Mouse (Mus musculus): ENCODE data around the gene Trim16.
A peak's percentile ranks its signal among the peaks of the same experiment; 100 is the strongest.

Gene Trim16

DNA sequence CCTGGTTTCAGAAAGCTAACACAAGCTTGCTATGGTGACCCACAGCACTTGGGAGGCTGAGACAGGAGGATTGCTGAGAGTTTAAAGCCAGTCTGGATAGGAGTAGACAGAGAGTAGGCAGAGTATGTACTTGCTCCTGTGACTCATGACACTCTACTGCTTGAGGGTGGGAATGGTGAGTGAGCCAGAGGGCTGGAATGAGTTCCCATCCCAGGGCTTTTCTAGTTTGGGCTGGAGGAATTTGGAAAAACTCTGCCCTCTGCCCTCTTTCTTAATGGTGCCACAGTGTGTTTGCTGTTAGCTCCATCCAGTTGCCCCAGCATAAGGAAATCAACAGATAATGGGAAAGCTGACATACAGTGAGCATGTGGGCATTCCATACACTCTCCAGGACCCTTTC is 11.9 kb downstream of the Trim16 start:
- DNase-seq: no peak

DNA sequence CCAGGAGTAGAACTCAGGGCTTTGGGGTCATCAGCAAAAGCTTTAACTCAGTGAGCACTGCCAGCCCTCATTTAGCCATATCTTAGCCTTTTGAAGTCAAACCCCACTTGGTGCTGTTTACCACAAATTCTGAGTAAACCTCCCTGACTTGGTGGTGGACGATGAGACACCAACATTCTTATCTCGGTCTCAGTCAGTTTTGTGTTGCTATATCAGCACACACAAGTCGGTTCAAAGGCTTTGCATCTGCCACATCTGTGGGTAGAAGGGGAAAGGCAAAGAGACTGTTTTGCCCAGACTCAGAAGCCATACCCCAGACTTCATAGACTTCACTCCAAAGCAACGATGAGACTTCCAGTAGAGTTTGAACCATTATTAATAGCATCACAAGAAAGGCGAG is 24.5 kb downstream of the Trim16 start:
- no peak for DNase-seq

DNA sequence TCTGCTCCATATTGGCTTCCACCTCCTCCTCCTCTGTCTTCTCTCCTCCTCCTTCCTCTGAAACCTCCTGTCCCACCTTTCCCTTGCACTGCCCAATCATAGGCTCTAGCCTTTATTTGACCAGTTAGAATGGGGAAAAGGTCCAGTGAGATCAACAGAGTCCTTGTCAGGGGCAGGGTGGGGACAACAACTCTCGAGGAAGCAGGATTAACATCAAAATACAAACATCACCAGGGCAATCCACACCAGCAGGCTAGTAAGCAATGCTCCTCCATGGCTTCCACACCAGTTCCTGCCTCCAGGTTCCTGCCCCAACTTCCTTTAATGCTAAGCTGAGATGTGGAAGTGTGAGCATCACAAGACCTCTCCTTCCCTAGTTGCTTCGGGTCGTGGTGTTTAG is 25.7 kb downstream of the Trim16 start:
- no peak for DNase-seq

DNA sequence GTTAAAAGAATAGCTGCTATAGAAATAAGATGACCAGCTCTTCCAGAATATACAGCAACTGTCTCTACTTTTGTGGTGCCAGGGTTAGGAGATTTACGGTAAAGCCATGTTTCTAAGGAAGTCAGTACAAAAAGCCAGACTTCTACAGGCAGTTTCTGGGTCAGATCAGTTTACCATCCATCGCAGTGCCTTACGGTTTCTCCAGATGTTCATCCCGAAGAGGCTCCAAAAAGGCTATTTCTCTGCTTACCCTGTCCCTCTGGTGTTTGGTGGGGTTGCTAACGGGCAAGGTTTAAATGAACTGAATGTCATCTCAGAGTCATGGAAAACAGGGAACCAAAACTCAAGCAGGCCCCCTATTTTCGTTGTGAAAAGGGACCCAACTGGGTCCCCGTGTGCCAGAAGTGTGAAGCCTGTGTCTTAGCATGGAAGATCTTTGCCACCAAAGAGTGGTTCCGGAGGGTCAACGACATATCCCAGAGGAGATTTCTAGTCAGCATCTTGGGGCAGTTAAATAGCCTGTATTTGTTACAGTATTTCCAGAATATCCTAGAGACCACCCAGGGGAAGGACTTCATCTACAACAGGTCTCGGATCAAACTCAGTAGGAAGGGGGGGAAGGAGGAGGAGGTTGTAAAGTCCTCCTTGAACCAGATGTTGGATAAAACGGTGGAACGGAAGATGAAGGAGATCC is 27.1 kb downstream of the Trim16 start, which contains the start of gene Fbxw10:
Gene Fbxw10 (plus strand): TSS at position 109 of the 694 bp plus-strand sequence.
- DNase-seq: no peak

DNA sequence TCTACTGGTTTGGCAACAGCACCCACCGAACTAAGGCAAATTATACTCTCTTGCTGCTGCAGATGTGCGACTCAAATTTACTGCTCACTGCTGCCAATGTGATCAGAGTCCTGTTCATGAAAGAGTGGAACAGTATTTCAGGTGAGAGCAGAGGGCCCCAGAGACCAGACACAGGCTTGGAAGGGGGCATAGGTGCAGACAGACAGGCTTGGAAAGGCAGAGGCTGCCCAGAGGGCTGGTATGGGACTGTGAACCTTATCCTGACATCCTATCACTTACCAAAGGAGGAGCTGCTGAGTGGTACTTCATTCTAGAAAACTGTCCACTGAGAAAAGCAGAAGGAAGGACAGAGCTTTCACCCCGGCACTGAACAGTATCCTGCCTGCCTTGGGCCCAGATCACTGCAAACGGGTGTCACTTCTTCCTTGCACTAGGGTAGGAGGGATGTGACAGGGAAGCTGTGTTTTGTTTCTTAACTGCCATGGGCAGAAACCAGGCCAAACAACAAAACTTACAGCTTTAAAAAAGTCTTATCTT is 27.7 kb downstream of the Trim16 start:
- DNase-seq: no peak

DNA sequence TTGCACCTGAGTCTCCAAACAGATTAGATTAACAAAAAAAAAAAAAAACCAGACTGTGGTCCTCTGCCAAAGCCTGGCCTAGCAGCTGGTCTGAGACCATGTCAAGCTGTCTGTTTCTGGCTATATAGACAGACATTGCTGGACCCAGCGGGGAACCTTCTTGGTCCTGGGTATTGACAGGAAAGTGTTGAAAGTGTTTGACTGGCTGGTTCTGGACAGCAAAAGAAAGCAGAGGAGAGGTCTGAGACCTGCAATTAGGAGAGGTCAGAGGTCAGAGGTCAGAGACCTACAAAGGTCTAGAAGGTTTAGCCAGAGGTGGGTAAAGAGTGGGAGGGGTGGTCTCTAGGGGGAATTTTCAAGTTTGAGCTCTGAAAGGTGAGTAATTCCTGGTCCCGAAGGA is 28.3 kb downstream of the Trim16 start:
- no peak for DNase-seq

DNA sequence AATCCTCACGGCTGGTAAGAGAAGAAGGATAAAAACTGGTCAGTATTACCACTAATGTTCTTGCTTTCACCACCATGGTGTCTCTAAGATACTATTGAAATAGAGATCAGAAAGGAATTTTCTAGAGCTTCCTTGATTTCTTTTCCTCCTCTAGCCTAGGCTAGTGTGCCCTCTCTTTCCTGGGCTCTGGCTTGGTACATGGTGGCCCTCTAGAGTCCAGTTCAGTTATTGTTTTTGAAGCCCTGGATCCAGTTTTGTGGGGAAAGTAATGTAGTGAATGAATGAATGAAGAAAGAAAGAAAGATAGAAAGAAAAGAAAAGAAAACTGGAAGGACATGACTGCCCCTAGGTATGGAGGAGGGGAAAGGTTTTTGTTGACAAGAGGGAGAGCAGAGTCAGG is 31.2 kb downstream of the Trim16 start:
- no peak for DNase-seq

DNA sequence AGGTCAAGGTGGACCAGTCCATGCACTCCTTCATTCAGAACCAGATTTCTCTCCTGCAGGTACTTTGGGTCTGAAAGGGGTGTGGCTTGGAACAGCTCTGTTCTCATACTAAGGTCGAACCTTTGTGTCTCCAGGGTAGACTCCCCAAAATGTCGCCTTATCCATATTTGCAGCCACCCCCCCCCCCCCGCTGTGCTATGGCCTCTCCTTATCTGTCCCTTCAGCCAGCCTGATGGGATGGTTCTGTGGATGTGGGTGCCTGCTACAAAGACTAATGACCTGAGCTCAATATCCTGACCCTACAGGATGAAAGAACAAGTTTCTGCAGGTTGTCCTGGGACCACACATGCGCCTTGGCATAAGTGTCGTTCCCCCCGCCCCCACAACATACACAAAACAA is 33.3 kb downstream of the Trim16 start:
- DNase-seq: no peak

DNA sequence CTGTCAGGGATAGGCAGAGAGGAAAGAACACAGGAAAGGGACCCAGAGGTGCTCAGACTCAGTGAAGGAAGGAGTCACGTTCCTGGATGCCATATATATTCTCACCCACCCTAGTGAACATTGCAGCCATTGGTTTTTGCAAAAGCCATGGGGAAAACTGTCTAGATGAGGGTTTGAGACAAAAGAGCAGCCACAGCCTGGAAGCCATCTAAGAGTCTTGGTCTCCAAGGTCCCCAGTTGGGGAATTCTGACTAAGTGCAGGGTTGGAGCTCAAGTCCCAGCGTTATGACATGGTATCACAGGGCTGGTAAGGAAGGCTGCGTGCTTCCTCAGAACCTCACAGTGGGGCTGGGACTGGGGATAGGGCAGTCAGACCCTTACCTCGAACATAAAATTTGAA is 45.5 kb downstream of the Trim16 start:
- no peak for DNase-seq

DNA sequence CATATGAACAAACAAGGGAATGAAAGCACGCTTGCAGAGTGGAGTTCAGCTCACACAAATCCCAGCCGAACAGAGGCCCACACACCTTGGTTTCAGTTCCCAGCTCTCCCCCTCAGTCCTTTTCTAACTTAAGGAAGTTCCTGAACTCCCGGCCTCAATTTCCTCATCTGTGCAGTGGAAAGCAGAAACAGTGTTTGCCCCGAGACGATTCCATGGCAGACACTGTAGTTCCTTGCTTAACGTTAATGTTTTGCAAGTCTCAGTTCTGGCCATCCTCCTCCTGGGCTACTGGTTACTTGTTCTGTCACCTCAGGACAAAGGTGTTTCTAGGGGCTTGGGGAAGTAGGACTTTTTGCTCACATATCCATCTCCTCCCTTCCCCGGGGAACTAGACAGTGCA is 46.7 kb downstream of the Trim16 start:
- DNase-seq: no peak

DNA sequence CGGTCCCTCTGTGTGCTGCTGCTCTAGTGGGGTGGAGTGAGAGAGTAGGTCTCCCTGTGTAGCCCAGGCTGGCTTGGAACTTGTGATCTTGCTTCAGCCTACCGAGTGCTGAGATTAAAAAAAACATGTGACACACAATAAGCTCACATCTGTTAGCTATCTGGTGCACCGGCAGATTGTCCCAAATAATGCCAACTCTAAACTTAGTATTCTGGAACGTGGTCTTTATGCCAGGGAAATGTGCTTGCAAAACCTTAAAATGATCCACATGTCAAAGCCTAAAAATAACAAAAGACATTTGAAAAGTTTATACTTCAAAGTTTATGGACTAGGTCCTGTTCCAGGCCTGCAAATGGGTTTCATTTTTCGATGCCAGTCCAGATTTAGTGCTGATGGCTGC is 49.2 kb downstream of the Trim16 start:
- no peak for DNase-seq

DNA sequence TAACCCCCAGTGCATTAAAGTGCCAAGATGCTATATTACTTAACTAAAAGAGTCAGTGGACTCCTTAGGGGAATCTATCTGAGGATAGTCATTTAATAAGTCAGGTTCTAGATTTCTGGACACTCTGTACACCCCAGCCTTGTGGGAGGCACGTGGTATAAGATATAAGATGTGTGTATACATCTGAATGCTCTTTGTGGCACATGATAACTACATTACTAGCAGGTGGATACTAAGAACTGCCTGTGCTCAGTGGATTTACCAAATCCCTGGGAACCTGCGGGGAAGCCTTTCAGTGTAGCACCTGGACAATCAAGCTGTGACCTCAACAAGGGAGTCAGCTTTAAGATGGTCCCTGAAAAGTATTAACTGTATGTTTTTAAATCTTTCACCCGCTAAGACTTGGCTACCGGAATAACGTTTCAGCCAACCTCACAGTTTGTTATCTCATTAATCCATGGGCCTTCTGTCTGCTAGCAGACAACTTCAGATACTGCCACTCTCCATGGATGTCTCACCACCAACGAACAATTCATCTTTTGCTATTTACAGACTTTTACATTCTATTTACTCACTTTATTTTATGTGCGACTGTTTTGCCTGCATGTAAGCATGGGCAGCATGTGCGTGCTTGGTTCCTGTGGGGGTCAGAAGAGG is 49.8 kb downstream of the Trim16 start:
- no peak for DNase-seq

DNA sequence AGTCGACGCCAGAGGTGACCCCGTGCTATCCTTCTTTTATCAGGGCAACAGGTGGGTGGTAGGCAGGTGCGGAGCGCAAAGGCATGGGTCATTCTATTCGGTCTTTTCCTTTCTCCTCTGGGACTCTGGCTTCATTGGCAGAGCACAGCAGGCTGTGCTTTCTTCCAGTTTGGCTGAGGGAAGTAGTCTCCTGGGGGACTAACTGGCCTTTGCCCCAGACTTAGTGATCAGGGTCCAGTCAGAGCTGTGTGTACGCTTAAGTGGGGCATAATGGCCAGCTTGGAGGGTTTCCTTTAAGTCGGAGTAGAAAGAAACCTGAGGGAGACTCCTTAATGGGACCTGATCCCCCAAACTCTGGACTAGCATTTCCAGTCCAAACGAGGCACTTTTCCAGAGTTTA is 53.4 kb downstream of the Trim16 start:
- no peak for DNase-seq

DNA sequence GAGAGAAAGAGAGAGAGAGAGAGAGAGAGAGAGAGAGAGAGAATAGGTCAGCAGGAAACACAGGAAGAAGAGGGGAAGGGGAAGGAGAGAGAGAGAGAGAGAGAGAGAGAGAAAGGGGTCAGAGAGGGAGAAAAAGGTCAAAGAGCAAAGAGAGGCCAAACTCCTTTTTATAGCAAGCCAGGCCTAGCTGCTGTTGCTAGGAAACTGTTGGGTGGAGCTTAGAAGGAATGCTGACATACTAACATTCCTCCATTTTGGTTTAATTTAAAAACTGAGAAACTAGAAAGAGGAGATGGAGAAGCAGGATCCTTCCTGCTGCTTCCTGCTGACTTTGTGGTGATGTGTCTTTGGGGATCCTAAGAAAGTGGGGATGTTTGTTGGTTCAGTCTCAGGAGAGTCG is 55.7 kb downstream of the Trim16 start:
- DNase-seq: no peak

DNA sequence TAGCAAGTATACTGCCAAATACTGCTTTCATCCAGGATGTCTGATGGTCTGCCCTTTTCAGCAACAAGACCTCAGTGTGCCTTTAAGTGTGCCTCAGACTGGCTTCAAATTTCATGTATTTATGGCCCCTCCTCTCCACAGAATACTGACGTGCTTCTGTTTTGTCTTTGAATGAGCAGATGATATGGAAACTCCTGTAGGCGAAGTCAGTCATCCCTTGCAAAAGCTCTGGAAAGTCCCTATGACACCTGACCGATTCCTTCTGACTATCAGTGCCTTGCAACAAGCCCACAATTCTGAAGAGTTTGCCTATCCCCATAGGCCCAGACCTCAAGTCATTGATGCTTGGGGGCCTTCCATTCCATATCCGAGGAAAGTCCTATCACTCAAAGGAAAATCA is 56.4 kb downstream of the Trim16 start:
- DNase-seq: no peak

DNA sequence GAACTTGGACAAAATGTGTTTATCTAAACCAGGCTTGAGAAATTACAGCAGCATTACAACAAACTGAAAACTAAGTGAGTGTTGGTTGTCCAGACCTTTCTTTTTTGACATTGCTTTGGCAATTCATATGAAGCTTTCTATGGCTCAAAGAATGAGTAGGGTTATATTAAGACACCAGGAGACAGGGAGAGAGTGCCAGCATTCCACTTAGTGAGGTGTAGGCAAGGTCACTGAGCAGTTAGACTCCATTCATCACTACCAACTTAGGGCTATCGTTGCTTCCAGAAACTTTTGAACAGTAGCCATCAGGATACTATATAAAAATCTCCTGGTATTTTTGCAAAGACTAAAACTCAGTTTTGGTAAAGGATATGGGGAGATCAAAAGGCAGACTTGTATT is 57.4 kb downstream of the Trim16 start:
- DNase-seq: no peak

DNA sequence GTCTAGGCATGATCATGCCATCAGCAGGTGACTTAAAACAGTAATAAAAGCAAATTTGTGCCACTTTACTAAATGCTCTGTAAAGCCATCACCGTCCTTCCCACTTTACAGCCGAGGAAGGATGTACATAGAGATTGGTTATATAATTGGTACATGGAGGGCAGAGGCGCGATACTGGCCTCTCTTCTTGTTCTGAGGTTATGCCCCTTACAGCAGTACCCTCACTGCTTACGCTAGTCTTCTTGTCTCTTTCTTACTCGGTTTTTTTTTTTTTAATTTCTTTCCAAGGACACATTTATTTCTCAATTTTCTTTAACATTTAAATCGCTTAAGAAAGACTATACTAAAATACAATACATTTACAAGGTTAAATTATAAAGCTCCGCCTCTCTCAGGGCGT is 58.7 kb downstream of the Trim16 start:
- no peak for DNase-seq

DNA sequence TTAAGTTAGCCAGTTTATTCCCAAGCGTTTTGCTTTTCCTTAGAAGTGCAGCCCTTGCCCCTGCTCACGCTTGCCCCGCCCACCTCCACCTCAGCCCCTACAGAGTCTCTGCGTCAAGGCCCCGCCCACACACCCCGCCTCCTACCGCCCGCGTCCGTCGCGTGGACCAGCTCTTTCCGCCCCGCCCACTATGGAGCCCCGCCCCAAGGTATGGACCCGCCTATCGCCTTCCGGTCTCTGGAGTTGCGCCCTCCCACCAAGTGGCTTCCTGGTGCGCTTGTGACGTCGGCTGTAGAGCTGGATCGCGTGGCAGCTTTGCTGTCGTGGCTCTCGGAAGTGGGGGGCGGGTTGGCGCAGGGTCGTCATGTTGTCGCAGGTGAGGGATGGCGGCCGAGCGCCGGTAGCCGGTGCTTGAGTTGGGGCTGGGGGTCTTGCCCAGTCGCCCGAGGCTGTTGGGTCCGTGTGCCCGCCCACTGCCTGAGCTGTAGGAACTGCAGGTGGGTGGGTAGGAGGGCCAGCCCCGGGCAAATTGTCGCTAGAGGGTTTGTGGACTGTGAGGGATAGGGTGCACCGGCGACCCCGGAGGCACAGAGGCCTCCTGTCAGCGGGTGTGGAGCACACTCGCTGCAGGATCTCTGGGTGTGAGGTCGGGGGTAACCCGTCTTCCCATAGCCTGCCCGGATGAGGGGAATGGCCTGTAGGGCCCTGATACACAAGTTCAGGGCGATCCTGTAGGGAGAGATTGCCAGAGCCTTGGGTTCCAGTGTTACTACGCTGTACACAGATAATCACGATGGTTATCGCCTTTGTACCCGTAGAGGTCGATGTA is 59.4 kb downstream of the Trim16 start, which contains the start of gene Tvp23b:
Gene Tvp23b (plus strand): TSS at position 236 of the 829 bp plus-strand sequence.
- peak; percentile 100 for DNase-seq

DNA sequence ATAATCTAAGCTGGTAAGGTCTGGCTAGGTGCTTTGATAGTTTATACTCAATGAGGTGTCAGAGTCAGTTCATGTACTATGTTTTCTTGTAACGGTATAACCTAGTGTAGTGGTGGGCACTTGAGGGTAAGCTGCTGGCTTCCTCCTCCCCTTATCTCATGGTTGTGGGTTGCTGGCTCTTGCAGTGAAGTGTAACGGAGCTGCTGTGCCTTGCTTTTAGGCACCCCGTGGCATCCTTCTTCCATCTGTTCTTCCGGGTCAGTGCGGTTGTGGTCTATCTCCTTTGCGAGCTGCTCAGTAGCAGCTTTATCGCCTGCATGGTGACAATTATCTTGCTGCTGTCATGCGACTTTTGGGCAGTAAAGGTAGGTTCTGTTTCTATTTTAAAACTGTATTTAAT is 63.4 kb downstream of the Trim16 start:
- DNase-seq: no peak

DNA sequence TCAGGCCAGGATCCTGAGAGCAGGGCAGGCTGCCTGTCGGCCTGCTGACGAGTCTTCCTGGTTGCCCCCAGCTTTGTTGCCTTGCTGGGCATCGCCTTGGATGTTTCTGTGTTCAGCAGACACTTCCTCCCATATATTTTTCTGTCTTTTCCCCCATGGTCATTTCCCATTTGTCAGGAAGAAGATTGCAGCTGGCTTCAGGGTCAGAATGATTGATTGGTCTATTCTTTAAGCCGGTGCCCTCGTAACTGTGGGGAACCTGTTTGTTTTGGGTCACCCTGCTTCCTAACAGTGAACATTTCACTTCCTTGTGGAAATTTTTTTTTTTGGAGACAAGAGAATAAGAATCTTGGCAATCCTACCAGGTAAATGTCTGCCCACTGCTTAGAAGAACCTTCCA is 65.3 kb downstream of the Trim16 start:
- no peak for DNase-seq

DNA sequence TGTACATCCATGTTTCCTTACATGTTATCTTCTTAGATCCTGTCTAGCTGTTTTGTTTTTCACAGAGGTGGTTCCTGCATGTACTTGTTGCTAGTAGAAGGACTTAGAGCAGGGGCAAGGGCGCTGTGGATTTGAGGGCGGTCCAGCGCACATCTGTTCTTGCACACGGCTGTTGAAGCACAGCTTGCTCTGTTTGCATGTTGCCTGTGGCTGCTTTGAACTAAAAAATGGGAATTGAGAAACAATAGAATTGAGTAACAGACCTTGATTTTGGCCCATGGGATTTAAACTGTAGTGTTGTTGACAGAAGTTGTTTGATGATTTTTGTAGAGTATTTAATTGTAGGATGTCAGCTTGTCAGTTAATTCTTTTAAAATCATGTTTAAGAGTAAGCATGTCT is 70.8 kb downstream of the Trim16 start:
- no peak for DNase-seq

DNA sequence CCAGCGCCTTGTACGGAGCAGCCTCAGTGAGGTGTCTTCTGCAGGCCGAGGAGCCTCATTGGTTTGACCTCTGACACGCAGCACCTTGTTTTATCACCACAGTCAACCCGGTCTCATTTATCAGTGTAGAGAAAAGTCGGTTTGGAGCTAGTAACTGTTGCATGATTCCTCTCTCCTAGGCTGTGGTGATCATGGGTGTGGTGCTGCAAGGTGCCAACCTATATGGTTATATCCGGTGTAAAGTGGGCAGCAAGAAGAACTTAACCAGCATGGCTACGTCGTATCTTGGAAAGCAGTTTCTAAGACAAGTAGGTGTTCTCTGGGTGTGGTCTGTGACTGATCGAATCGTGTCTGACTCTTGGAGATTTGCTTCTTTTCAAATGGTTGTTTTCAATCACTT is 71.7 kb downstream of the Trim16 start:
- no peak for DNase-seq
